Mouse (Mus musculus) splenic B cell, adult 2 months (primary cell): ENCODE data around the gene Afap1l2.

Experiments
- DNase-seq: peaks from one replicate; pipeline ENCODE4 v3.0.0-alpha.2; 2011; ENCODE audit warnings: low read depth, low spot score
- H3K27me3 ChIP-seq: 2 replicates; pipeline ENCODE4 v1.6.1; 2012; ENCODE audit warnings: mild to moderate bottlenecking, low read length, moderate library complexity, mixed read lengths; ENCODE audit not compliant: control insufficient read depth, poor library complexity, insufficient read depth, severe bottlenecking
- H3K36me3 ChIP-seq: 2 replicates; pipeline ENCODE4 v1.6.1; 2012; ENCODE audit warnings: mild to moderate bottlenecking, low read length, moderate library complexity, mixed read lengths; ENCODE audit not compliant: control insufficient read depth, poor library complexity, insufficient read depth, severe bottlenecking

Gene Afap1l2

DNA sequence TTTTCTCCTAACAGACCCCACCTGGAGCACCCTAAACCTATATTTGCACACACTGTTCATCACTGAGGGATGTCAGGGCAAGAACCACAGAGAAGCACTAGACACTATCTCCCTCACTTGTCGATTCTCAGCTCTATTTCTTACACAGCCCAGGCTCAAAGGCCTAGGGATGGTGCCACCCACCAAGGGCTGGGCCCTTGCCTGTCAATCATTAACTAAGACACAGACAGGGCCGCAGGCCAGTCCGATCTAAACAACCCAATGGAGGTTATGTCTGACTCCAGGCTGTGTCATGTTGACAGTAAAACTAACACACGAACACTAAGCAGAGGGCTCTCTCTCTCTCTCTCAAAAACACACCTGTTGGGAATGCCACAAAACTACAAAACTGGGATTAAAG is 9.7 kb downstream of the Afap1l2 start:
- DNase-seq, result no peak
- no peaks in the 10 kb centered on the region for H3K27me3 ChIP-seq
- no peaks in the 10 kb centered on the region for H3K36me3 ChIP-seq

DNA sequence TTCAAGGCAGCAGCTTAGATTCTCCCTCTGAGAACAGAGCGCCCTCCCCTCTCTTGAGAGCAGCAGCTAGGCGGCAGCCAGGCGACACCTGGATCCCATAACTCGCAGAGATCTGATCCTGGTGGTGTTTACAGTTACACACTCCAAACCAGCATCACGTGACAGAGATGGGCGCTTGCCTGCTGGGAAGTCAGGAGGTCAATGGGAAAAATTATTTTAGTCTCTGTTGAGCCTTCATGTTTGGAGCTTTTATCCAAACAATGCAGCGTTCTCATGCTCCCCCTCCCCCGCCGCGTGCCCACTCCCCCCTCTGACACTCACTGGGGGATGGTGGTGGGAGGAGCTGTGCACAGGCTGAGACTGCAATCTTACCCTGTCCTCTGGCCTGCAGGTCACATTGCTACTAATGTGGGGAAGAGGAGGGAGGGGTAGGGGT is 10.8 kb downstream of the Afap1l2 start:
- no peaks in the 10 kb centered on the region for H3K27me3 ChIP-seq
- DNase-seq, result no peak

DNA sequence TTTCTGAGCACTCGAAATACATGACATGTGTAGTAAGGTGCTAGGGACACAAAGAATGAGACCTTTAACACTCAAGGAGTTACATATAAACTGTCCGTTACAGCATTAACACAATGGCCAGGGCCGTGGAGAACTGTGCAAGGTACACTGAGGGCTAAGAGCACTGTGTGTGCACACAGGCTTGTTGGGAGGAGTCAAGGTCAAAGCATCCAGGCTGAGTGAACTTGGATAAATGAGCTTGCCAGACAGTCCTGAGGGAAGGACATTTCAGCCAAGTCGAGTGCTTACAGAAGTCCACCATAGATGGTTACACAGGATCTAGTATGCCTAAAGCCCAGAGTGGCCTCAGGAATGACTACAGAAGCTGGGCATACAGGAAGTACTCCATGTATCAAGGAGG is 12.6 kb downstream of the Afap1l2 start:
- Histone ChIP-seq H3K36me3 (no peaks in the 10 kb centered on the region), H3K27me3 (no peaks in the 10 kb centered on the region)
- no peak for DNase-seq

More for the DNA sequence above, 10.8 kb downstream of the Afap1l2 start:
- no peaks in the 10 kb centered on the region for H3K36me3 ChIP-seq

DNA sequence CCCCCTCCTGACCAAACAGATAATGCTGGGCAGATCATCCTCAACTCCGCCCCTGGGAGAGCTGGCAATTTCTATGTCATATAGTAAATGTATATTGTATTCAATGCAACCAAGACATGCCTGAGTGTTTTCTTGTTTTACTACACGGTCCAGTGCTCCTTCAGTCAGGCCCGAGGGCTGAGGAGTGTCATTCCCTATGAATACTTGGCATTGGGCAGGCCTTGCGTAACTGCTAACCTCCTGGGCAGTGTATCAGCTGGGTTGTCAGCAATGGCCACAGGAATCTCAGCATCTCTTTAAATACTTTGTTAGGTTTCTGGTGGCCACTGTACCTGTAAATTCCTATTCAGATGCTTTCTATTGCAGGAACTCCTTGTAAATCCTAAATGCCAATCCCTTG is 13.4 kb downstream of the Afap1l2 start:
- H3K36me3 ChIP-seq, result no peaks in the 10 kb centered on the region
- DNase-seq, result no peak
- H3K27me3 ChIP-seq, result no peaks in the 10 kb centered on the region

DNA sequence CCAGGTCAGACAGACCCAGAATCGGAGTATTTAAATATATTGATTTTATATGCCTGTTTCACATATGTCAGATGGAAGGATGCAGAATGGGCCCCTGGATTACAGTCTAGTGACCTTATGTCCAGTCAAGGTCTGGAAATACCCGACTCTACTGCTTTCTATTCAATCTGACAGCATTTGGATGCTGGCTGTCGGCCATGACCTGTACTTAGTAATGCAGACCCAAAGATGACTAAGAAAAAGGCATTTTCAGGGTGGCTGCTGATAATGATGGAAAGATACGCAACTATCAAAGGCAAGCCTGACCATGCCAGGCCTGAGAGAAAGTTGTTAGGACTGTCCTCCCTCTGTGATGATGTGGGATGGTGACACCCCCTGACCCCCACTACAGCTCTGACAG is 14.3 kb downstream of the Afap1l2 start:
- Histone ChIP-seq H3K36me3 (no peaks in the 10 kb centered on the region), H3K27me3 (no peaks in the 10 kb centered on the region)
- DNase-seq, result no peak

DNA sequence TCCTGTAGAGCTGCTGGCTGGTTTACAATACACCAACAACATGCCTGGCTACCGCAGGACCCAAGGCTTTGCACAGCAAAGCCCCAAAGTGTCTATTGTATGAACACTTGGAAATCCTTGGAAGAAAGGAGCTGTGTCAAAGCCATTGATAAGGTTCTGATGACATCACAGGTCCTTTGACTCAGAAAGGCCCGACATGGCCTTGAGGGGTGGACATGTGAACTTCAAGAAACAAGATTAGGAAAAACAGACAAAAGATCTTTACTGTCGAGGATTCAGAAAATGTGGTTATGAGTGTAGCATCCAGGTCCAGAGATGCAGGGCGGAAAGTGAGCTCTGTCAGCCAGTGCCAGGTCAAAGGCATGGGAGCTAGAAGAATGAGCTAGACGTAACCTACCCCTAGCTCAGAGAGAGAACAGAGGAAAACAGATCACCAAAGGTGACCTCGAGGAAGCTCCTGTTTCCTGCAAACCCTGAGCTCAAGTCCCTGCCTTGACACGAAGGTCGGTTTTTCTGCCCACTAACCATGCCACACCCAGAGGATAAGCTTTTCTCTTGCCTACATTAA is 15.0 kb downstream of the Afap1l2 start:
- DNase-seq, result no peak
- Histone ChIP-seq H3K27me3 (no peaks in the 10 kb centered on the region), H3K36me3 (no peaks in the 10 kb centered on the region)

DNA sequence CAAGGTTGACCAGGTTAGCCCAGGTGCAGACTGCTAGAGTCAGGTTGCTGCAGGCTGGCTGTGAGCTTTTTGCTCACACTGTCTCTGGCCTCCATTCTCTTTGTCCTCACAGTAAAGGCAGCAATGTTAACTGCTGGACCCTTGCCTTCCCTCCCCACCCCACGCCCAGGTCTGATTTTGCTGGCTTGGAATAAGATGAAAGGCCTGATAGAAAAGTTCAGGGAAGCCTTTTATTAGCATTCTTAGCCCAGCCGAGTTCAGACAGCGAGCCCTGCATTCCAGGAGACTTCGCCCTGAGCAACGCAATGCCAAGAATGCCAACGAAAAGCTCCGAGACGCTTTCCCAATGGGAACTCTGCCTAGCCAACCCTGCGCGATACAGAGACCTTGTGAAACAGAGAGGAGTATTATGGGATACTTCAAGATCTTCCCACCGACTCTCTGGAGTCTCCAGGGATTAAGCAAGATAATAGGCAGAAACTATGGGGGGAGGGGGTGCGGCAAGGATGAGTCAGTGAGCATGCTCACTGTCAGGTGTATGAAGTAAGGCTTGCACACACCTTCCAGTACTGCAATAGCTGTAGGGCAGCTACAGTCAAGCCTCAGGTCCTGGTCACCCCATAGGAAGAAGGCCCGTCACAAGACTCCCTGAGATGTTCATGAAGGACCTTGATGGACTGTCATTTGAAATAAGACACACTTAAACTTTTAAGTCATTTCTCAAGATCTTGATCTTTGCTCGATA is 17.5 kb downstream of the Afap1l2 start:
- H3K36me3 ChIP-seq, result no peaks in the 10 kb centered on the region
- no peaks in the 10 kb centered on the region for H3K27me3 ChIP-seq
- no peak for DNase-seq

DNA sequence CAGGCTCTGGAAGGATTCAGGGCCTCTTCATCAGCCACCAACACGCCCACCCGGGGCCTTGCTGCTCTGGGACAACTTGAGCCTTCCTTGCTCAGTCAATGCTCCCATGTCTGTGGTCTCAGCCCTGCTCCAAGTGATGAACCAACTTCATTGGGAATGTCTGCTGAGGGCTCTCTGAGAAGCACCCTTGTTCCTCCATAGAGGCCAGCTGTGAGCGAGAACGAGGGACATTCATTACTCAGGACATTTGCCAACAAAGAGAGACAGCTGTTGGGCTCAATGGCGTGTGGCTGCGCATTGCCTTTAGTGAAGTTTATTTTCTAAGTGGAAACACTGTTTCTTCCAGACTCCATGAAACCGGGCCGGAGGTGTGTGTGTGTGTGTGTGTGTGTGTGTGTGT is 18.9 kb downstream of the Afap1l2 start:
- no peaks in the 10 kb centered on the region for H3K27me3 ChIP-seq
- no peak for DNase-seq

DNA sequence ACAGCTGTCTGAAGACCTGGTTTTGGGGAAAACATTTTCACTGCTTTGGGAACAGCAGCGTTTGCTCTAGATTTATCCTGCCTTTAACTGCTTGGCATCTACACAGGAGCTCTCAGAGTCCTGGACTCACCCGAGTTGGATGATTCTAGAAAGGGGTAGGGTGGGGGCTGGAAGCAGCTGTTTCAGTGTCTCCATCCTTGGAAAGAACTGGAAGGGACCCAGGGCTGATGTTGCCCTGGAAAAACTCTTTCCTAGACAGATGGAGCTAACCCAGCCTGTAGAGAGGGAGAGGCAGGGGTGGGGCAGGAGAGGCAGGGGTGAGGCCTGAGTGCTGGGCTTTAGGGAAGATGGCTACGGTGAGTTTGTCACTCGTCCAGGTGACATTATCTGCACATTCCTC is 23.8 kb downstream of the Afap1l2 start:
- H3K36me3 ChIP-seq, result no peaks in the 10 kb centered on the region
- no peaks in the 10 kb centered on the region for H3K27me3 ChIP-seq
- no peak for DNase-seq

More for the DNA sequence above, 18.9 kb downstream of the Afap1l2 start:
- no peaks in the 10 kb centered on the region for H3K36me3 ChIP-seq

DNA sequence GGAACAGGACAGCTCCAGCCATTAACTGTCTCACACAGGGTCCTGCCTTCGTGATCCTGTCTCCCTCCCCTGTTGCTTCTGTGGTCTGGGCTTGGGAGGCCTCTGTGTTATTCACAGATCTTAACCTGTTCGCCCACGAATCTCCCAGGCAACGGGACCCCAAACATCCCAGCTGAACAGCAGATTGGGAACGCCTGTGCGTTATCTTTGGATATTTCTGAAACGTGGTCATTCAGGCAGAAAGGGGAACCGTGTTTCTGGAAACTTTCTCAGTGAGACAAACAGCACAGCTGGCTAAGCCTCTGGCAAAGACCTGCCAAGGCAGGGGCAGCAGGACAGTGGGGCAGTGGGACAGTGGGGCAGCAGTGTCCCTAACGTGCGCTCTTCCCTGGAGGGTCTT is 24.3 kb downstream of the Afap1l2 start:
- Histone ChIP-seq H3K27me3 (no peaks in the 10 kb centered on the region), H3K36me3 (no peaks in the 10 kb centered on the region)
- DNase-seq, result no peak

DNA sequence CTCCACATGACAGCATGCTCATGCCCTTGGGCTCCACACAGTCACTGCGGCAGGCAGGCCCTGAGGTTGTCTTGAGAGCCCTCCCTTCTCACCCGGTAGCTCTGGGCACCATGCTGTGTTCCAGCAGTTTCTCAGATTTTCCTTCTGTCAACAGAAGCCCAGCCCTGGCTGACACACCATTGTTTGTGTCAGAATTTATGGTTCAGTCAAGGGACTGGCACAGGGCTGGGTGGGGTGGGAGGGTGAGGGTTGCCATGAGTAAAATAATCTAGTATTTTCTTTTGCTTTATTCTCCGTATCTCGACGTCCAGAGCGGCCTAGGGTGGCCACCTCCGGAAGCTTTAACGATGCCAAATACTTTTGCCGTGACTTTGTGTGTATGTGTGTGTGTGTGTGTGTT is 26.3 kb downstream of the Afap1l2 start:
- H3K27me3 ChIP-seq, result no peaks in the 10 kb centered on the region
- no peaks in the 10 kb centered on the region for H3K36me3 ChIP-seq
- DNase-seq, result no peak

DNA sequence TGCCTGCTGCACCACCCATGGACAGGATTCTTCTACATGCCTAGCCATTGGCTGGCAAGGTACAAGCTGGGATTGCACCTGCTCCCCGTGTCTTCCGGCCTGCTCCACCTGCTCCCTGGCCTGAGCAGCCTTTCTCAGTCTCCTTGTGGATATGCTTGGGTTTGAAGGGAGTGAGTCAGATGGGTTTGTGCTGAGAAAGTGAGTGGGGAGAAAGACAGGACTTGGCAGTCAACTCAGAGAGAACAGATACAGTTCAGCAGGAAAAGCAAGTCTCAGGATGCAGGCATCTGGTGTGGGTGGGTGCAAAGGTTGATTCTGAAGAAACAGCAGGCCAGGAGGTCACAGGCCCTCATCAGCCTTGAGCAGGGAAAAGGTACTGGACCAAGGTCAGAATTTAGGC is 27.2 kb downstream of the Afap1l2 start:
- Histone ChIP-seq H3K27me3 (no peaks in the 10 kb centered on the region), H3K36me3 (no peaks in the 10 kb centered on the region)
- DNase-seq, result no peak

DNA sequence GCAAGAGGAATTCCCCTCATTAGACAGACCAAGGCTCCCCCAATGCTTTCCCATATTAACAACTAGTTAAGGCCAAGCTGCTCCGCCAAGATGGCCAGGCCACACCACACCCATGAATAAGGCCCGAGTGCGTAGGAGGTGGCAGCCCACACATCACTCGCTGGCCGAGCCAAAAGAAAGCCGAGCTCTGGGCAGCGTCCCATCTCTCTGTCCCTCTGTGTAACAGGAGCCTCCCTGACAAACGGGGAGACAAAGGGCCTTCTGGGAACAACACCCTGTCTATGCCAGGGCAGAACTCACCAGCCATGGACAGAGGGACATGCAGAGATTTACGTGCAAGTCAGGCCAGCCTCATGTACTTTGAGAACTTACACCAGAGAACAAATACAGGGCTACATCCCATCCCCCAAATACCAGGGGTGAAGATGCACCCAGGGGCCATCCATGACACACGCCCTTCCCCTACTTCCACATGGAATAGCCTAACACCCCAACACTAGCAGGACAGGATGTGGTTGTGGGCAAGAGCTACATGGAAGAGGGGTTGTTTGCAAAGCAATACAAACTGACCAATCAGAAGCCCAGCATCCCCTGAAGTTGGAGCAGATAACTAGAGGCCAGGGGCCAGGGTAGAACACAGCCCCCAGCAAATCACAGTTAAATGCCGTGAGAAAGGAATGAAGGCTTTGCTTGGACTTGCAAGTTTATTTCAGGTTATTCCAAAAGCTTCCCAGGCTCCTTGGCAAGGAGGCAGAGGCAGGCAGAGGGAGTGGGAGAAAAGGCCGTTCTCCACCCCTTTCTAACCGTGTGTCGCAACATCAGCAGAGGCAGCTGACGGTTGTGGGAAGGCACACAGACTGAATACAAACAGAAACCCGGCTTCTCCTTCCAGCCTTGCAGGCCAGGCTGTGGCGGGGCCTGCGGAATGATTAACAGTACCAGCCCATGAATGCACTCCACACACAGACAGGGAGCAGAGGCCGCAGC is 30.8 kb downstream of the Afap1l2 start:
- no peak for DNase-seq
- Histone ChIP-seq H3K27me3 (no peaks in the 10 kb centered on the region), H3K36me3 (no peaks in the 10 kb centered on the region)

DNA sequence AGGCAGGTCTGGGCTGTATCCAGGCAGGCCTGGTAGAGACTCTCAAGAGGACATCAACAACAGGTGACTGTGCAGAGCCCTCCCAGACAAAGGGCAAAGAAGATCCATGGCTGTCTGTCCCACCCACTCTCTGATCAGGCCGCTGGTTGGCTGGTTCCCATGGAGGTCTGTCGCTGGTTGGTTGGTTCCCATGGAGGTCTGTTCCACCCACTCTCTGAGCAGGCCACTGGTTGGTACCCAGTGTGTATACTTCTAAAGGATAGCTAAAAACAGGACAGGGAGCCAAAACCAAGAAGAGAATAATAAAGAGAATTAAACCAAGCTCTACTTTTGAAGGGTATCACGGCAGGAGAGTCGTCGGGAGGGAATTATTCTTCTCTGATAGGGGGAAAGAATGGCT is 31.5 kb downstream of the Afap1l2 start:
- no peak for DNase-seq
- no peaks in the 10 kb centered on the region for H3K27me3 ChIP-seq

DNA sequence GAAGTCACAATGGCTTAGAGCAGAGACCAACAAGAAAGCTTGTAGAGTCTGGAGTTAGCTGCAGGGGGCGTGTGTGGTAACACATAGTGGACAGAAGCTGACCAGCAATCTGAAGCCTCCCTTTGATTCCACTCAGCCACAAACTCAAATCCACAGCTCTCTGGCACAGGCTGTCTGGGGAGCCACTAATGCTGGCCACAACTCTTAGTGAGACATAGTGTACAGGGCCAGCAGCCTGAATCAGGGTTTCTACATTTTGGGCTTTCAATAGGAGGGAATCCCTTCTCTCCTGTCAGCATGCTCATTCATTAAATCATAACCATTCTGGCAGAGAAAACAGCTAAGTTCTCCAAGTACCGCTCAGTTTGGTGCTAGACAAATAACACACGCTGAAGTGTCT is 32.5 kb downstream of the Afap1l2 start:
- no peak for DNase-seq
- Histone ChIP-seq H3K36me3 (no peaks in the 10 kb centered on the region), H3K27me3 (no peaks in the 10 kb centered on the region)

More for the DNA sequence above, 31.5 kb downstream of the Afap1l2 start:
- no peaks in the 10 kb centered on the region for H3K36me3 ChIP-seq
